Mouse (Mus musculus) brain, embryonic 18.5 days (tissue): ENCODE results near the gene Mms19.
"Not testable (repeated sequence)": the region's sequence is repeated elsewhere in the genome, so short reads cannot be mapped to it uniquely, and the experiment has no call there.

Experiments
- DNase-seq: peaks from one replicate; pipeline ENCODE4 v3.0.0-alpha.2; 2012; ENCODE audit warnings: low read depth, low spot score

Mms19 gene

DNA sequence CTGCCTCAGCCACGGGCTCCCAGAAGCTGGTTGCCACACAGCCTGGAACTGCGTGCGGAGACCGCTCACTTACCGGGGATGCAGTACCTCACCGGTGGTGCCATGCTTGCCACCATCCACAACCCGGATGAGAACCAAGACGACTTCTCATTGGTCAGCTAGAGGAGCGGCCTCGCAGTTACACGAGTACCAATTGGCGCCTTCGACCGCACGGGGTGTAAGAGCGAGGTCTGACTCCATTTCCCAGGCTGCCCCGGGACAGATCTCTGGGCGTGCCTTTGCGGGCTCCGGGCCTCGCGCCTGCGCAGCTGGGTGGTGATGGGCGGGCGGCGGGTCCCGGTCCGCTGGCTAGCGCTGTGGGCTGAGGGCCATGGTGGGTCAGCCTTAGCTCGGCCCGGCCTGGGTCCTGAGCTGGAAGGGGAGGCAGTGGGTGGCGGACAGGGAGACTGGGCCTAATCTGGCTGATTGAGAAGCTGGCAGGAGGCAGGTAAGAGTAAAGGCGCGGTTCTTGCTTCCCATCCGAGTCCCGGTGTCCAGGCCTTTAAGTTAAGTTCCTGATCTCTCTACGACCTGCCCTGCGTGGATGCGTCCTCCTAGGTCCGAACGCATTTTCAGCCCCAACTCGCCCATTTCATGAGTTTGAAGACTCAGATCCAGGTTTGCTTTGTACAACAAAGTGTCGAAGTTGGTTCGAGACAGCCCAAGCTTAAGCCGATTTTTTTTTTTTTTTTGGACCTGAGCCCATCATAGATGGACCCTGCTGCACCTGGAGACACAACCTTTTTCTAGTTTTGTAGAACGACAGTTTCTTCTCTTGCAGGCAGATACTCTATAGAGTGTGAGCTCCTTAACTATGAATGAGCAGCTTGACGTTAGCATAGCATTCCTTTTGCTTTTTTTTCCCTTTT, 47.5 kb downstream of the Mms19 start, which contains the start of the genes Exosc1 and Zdhhc16:
Gene Exosc1 (minus strand): TSS at position 245 of the 908 bp plus-strand sequence.
Gene Zdhhc16 (plus strand): TSS at position 302 of the 908 bp plus-strand sequence.
- DNase-seq, result peak; percentile 98

DNA sequence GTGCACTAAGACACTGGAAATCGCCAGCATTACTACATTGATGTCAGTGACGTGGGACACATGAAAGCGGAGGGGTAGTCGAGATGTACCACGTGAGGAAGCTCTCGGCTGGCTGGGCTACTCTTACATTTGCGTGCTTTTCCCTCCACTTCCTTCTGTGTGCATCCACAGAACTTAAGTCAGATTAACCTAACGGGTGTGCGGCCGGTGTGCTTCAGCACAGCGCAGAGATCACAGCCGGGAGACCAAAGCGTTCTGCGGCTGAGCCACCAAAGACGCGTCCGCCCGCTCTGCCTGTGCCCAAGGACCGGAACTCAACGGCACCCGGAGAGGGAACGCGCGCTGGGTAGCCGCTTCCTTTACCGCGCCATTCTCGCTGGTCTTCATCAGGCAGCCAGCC, 48.3 kb downstream of the Mms19 start:
- DNase-seq, result no peak

DNA sequence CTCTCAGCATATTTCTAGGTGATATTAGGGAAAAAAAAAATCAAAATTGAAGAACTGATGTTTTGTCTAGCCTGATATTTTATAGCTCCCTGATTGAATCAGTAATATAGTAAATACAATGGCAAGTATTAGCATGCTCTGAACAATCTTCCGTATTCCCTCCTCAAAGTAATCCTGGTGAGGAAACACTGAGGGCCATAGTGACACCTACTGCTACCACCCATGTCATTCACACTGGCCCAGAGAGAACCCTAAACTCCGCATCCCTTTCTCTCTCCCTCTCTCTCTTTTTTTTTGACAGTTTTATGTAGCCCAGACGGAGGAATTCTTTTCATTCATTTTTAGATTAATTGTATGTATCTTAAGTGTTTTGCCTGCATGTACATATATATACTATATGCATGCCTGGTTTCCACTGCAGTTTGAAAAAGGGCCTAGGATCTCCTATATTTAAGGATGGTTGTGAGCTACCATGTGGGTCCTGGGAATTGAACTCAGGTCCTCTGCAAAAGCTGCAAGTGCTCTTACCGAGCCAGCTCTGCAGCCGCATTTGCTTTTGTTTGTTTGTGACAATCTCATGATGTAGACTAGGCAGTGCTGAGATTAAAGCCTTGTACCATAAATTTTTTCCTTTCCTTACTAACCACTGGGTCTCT, 60.4 kb downstream of the Mms19 start:
- DNase-seq, result no peak

DNA sequence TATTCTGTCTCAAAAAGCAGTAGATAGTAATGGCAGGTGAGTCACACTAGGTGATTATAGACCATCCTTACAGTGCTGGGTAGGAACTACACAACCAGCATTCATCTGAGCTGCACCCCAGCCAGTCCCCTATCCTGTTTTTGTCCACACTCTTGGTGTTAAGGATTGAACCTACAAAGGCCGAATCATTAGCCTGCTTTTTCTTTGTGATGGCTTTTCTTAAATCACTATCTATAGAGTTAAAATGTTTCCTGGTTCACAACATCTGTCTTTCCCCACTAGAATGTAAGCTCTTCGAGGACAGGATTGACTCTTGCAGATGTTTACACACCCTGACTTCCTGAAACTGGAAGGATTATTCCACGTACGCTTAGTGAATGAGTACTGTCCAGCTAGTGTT, 61.5 kb downstream of the Mms19 start:
- DNase-seq, result no peak

DNA sequence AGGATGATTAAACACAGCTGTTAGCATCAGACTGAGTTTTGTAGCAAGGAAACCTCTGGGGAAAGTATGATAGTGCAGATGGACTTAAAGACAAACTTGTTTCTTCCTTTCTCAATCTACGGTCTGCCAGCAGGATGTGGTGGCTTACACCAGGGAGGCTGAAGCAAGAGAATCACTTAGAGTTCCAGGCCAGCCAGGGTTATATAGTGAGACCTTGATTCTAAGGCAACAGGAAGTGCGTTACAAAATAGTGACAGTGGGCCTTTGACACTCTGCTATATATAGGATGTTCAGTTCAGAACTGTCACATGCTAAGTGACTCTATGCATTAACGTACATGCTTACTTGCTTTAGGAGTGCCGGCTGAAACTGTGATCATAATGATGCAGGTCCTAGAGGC, 64.1 kb downstream of the Mms19 start:
- no peak for DNase-seq

DNA sequence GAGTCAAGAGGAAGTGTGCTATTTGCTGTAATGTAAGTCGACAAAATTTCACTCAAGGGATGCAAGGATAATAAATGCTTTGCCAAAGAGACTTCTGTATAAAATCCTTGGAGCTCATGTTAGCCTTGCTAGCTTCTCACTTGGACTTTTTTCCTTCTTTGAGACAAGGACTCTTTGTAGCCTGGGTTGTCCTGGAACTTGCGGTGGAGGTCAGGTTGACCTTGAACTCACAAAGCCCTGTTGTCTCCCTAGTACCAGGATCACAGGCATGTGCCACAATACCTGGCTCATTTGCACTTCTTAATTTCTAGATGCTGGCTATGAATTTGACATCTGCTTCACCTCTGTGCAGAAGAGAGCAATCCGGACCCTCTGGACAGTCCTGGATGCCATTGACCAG, 65.7 kb downstream of the Mms19 start:
- no peak for DNase-seq

DNA sequence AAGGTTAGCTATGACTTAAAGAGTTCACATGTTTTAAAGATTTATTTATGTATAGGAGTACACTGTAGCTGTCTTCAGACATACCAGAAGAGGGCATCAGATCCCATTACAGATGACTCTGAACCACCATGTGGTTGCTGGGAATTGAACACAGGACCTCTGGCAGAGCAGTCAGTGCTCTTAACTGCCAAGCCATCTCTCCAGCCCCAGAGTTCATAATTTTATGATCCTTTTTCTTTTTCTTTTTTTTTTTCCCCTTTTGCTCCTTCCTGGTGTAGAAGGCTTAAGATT, 66.4 kb downstream of the Mms19 start:
- DNase-seq, result not testable (repeated sequence)

DNA sequence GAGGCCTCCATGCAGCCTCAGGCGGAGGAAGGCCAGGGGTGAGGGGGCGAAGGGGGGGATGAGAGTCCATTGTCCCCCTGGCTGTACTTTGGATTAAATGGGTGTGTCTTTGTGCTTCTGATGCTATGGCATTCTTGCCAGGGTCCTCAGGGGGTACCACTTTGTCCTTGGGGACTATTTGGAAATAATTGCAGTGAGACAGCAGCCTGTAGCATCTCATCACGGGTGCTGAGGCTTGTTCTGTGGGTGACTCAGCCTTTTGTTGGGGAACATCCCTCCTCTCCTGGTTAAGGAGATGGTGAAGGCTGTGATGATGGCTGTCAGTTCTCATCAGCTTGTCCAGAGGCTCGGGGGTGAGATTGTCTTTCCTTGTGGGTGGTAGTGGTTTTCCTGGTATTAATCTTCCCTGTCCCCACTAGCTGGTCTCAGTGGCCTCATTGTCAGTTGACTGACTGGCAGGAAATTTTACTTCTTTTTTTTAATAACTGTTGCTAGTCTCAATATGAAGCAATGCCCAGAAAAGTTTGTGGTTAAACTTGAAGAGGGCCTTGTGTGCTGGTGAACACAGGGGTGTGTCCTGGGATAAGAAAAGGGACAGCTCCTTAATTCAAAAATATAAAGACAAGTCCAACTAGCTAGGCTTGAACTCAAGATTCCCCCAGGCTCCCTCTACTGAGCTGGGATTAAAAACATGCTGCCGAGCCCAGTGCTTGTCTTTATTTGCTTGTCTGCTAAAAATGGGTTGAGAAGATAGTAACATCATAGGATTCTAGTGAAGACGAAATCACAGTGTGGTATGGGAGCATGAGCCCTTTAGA, 67.0 kb downstream of the Mms19 start:
- DNase-seq, result no peak

DNA sequence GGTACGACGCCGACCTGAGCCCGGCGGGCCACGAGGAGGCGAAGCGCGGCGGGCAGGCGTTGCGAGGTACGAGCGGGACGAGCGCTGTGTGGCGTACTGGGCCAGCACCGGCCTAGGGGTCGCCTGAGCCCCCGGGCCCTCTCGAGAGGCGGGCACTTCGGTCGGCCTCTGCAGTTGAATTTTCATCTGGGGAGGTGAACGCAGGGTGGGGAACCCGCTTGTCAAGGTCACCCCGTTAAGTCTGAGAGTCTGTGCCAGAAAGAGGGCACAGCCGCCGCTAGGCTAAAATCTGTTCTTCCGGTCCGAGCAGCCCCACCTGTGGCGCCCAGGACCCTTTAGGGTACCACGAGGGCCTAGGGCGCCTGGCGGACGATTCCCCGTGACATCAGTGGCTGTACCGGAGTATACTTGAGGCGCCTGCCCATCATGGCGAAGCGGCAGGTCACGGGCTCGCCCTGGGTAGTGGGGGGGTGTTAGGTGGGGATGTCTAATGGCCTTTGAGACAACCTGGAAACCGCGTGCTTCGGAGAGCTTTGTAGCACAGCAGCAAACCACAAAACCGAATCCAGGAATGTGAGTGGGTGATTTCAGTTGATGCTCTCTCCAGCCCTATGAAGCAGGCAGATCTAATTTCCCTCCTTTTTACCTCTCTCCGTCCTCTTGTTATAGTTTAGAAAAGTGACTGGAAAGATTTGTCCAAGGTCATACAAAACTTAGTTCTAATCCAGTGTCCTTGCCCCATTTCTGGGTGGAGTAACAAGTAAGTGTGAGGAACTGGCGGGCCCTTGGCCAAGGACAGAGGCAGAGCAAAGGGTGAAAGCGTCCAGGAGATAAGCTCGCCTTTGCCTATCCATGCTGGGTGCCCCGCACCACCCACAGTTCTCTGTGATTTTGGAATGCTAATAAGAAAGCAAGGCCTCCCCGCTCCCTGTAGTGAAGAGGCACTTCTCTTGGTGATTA, 68.6 kb downstream of the Mms19 start:
- DNase-seq, result no peak

DNA sequence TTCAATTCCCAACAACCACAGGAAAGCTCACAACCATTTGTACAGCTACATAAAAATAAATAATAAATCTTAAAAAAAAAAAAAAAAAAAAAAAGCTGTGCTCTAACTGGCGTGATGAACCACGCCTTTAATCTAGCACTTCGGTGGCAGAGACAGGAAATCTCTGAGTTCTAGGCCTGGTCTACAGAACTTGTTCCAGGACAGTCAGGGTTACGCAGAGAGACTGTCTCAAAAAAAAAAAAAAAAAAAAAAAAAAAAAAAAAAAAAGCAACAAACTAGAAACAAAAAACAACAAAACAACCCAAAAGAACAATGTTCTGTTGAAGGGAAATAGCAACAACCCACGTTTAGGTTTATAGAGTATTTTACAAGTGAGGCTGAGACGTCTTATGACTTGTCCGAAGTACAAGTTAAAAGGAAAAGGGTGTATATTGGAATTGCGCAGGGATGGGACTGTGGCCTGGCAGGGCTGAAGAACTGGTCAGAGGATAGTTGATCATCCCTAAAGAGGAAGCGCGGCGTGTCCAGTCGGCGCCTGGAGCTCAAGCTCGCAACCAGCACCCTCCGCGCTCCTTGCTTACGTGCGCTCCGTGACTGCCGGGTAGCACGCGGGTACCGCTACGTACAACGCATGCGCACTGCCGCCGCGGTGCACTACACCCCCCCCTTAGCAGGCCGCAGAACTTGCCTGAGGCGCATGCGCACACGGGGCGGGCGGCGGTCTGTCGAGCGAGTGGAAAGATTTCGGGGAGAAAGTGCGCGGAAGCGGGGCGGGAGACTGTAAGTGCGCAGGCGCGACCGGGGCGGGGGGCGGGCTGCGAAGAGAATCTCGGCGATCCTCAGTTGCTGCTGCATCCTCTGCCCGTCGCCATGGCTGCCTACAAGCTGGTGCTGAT, 69.5 kb downstream of the Mms19 start, which contains the start of gene Pgam1:
Gene Pgam1 (plus strand): TSS at position 746 of the 896 bp plus-strand sequence.
- peak; percentile 98 for DNase-seq

DNA sequence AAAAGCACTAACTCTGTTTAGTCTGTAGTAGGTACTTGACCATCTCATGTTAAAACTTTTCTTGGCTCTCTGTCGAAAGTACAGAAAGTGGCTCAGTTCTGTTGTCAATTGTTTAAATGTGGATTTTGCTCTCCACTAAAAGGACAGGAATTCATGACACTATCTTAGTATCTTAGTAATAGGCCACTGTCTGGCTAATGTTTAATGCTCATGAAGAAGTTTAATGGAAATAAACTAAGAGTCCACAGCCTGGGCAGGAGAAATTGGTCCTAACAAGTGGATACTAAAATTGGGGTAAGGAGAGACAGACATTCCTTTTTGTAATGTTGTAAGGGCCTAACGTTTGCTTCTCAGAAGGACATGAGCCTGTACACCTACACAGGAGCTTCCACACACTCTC, 70.6 kb downstream of the Mms19 start:
- no peak for DNase-seq

DNA sequence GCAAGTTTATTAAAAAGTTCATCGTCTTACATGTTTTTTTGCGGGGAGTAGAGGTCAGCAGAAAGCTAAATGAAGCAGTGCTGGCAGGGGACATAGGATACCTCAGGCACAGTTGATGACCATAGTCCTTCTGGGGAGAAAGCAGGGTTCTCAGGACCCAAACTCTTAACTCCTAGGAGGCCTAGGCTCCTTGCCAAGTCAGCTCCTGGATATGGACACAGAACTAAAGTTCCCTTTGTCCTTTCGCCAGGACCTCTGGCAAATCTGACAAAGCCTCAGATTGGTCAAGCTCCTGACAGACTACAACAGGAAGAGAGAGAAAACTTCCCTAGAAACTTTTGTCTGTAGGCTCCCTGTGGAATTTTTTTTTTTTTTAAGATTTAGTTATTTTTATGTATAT, 72.2 kb downstream of the Mms19 start:
- no peak for DNase-seq

DNA sequence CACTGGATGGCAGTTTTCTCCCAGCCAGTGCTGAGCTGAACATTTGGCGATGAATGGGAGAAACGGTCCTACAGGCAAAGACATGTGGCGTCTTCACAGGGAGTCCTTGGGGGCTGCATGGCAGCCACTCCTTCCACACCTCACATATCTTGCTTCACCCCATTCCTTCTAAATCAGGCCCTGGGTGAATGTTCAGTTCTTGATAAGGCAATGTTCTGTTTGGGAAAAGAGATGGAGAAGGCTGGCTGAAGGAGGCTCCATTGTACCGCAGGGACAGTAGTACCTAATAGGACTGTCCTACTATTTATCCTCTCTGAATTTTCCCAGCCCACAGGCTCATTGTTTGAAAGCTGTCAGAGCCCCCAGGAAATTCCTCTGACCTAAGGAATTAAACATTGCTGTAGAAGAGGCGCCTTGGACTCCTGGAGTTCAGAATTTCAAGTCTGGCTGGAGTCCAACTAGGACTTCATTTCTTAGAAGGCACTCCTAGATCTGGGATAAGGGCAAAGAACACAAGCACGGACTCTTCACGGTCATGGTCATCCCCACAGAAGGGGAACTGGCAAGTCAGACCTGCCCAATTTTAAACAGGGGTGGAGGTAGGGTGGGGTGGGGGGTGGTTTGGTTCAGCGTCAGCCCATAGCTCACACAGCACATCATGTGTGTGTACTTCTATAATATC, 73.7 kb downstream of the Mms19 start:
- DNase-seq, result no peak

DNA sequence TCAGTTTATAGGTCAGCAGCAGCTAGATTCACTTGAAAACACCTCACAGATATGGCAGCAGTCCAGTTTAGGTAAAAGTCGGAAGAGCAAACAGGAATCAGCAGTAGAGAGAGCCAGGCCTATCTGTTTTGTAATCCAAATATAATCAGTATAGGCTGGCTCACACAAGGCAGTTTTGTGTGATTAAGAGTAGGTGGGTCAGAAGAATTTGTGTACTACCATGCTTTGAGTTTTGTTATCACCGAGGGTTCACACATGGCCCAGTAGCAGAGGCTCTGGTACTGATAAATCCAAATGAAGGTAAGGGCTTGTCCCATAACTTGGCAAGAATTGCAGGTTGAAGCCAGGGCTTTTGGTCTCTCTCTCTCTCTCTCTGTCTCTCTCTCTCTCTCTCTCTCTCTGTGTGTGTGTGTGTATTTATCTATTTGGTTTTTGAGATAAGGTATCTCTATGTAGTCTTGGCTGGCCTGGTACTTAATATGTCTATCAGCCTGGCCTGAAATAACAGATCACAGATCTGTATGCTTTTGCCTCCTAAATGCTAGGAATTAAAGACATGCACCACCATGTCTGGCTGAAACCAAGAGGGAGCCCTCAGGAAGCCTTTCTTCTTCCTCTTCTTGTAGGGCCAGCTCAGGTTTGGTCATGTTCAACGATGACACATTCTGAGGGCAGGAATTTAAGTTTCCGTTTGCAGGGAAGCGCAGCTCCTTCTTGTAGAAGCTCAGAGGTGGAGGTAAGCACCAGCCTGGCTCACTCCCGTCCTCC, 74.5 kb downstream of the Mms19 start:
- DNase-seq, result no peak

DNA sequence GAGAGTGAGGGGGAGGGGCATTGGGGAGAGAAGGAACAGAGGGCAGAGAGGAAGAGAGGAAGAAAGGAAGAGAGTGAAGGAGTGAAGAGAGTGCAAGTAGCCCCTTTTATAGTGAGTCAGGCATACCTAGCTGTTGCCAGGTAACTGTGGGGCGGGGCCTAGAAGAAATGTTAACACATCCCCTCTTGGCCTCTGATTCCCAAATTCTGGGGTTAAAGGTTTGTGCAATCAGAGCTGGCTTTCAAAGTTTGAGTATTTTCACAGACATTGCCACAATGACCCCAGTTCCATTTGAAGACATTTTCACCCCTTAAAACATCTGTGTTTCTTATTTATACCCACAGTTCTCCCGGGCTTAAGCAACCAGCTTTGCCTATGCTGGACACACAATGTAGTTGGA, 75.7 kb downstream of the Mms19 start:
- DNase-seq, result no peak

DNA sequence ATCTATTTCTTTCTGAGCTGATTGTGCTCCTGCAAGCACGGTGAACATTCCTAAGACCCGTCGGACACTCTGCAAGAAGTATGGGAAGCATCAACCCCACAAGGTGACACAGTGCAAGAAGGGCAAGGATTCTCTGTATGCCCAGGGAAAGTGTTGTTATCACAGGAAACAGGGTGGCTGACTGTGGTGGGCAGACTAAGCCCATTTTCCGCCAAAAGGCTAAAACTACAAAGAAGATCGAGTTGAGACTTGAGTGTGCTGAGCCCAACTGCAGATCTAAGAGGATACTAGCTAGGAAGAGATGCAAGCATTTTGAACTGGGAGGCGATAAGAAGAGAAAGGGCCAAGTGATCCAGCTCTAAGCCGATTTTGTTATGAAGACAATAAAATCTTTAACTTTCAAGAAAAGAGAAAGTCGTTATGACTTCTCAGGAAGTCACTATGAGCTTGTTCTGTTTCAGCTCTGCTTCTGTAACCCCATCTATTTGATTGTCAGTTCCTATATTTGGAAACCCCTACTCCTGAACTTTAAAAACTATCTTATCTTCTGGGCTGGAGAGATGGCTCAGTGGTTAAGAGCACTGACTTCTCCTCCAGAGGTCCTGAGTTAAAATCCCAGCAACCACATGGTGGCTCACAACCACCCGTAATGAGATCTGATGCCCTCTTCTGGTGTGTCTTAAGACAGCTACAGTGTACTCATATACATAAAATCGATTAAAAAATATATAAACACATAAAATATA, 77.9 kb downstream of the Mms19 start:
- DNase-seq, result no peak

DNA sequence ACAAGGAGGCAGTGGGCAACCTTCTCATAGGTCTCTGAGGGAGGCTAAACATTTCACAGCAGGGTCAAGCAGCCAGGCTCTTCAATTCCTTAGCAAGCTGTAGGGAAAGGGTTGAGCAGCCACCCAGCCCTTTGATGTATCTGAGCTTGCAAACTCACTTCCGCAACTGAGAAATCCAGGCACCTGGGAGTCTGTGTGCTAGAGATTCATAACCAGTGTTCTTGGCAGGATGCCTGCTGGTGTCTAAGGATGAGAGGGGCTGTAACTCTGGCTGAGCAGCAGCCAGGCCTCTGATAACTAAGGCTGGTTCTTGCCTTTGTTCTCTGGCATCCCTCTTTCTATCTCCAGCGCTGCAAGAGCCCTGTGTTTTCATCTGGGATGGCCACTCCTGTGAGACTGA, 79.3 kb downstream of the Mms19 start:
- no peak for DNase-seq

DNA sequence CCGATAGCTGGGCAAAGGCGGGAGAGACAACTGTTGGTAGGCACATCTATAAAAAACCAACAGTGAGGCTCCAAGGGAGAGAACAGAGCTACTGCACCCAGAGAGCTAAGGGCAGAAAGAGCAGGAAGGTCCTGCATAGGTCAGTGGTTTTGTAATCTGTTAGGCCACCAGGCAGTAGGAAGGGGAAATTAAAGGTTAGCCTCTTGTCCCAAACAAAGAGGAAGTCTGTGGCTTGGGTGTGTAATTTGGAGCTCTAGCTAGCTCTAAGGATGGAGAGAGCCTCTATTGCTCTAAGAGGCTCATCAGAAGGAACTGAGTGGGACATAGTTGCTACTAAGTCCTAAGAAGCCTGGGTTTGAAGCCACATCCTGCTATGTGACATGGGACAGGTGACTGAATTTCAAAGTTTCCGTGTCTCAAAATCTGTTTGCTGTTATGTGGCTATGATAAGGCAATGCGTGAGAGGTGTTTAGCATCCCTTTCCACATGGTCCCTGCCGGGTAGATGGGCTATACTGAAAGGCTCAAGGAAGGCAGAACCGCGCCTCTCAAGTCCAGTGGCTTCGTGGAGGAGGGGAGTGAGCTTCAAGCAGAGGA, 80.4 kb downstream of the Mms19 start:
- DNase-seq, result no peak
